Mouse (Mus musculus) left cerebral cortex, adult 2 months (tissue): ENCODE data around the gene Rtp4. TPM values are rescaled to one million over a fixed set of nuclear protein-coding genes. Genes with fewer than 3 reads are reported as not detected.

ENCODE experiments used
- DNase-seq, 2 experiments: peaks; one replicate each; pipeline ENCODE4 v3.0.0; 2021 to 2022; ENCODE audit warnings: low spot score in 2 of 2, mixed read lengths in 1 of 2; ENCODE audit errors: extremely low spot score in 1 of 2
- H3K27ac ChIP-seq: fragments of 200-600 bp; 2 replicates; pipeline ENCODE4 v1.8.1; 2022
- H3K4me3 ChIP-seq: fragments of 200-600 bp; 2 replicates; pipeline ENCODE4 v1.8.1; 2022
- CTCF ChIP-seq: fragments of 200-600 bp; IDR thresholded peaks from 2 replicates; pipeline ENCODE4 v1.8.1; 2022; ENCODE audit warnings: antibody characterized with exemption, mild to moderate bottlenecking, moderate library complexity
- intact Hi-C: fragments of 180-260 bp; cut with DNase I; formaldehyde crosslinking; loops from one replicate; pipeline ENCODE4 v1.15.1; 2025
- total RNA-seq, 2 experiments: library from RNA; stranded (reverse); gene quantifications; 2 replicates each; pipeline ENCODE4 v1.2.3; 2021

The Rtp4 gene
- total RNA-seq, 2 experiments from 2014 or later: 1.7 to 2.4 TPM

- TF ChIP-seq CTCF: no peak
- Histone ChIP-seq H3K27ac (peak overlapping the region; percentile 58; the same call in 1 of the 2 replicates), H3K4me3 (no peak overlapping the region)
- intact Hi-C loops: loop anchor here (10.0 kb wide), 2 partner anchors 282 to 1538 kb away; no protein-coding TSS in a partner anchor
- no peak for DNase-seq
Observed at GRCm38 (mm10) chr16:23517230-23517629, 2.9 kb upstream of the Rtp4 start.

DNA sequence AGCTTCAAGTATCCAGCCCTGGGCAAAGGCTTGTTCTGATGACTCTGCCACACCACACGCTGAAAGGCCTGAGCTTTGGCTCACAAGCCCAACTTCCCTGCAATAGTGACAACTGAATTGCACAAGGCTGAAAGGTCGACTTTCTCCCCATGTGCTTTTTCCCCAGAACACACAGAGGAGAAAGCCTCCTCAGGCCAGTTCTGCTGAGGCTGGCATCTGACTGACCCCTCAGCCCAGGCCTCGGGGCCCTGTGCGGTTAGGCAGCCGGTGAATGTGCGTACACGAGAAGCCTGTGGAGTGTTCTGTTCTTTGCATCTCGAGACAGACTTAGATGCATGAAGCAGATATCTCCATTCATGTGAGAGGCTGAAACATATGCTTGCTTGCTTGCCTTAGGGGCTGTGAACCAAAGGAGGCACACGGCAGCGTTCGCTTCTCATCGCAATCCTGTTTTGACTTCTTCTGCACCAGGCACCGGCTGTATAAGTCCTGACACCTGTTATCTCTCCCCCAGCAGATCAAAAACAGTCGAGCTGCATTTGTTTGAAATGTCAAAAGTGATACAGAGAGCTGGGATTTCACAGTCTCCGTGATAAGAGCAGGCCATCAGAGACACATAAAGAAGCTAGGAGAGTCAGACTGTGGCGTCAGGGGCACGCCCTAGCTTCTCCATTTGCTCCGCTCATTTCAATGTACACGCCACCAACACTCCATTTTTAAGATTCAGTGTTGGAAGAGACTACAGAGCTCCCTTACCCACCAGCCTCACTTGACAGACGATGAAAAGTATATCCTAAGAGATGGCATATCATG is 2.1 kb upstream of the Rtp4 start:
- Histone ChIP-seq H3K27ac (peak overlapping the region; percentile 58), H3K4me3 (0 out of 2 replicates have a peak overlapping the region, but pooled peaks have one; percentile 5)
- TF ChIP-seq CTCF: no peak
- intact Hi-C loops: loop anchor here (10.0 kb wide), 2 partner anchors 283 to 1537 kb away; no protein-coding TSS in a partner anchor
- DNase-seq: no peak

DNA sequence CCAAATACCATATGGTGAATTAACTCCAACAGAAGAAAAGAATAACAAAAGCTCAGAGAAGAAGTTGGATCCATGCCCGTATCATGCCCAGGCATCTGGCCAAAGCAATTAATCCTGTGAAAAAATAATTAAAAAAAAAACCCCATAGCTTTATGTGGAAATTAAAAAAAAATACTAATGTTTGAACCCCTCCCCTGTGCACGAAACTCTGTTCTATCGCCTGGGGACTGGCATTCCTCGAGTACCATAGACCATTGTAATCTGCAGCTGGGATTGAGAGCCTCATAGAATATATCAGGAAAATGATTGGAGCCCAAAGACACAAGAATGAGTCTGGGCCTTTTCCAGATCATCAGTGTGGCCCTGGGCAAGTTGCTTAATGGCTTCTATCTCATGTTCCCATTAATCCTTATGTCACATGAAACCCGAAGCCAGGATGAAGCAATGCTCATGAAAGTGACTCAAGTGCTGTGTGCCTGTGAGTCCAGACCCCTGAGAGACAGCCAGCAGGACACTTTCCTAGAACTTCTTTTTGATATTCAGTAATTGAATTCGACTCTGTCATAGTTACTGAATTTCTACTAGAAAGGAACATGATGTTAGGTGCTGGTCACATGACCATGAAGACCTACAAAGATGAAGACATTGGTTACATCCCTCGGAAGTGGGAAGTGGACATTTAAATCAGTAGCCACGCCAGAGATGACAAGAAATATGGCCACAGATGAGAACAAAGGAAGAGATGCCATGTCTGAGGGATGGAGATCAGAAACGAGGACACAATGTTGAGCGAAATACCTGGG is 1.3 kb upstream of the Rtp4 start:
- H3K27ac ChIP-seq: peak overlapping the region; percentile 58; the same call in 1 of the 2 replicates
- peak overlapping the region; percentile 39 for H3K4me3 ChIP-seq
- intact Hi-C loops: loop anchor here (10.0 kb wide), 2 partner anchors 284 to 1536 kb away; no protein-coding TSS in a partner anchor
- no peak for TF ChIP-seq CTCF
- no peak for DNase-seq

DNA sequence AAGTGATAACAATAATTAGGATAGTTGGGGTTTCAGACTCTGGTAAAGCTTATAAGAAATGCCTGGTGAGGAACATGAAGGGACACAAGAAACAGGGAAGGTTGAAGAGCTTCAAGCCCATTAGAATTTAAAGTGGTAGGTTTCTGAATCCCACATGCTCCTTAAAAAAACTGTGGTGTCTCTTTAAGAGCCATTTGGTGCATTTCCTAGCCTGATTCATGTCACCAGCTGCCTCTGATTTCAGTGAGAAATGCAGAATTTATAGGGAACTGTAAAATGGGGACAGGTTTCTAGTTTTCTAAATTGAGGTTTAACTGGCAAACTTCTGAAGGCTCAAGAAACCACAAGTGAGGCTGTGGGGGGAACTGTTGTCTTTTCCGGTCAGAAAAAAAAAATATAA is 320 bp upstream of the Rtp4 start:
- TF ChIP-seq CTCF: no peak
- DNase-seq: no peak
- Histone ChIP-seq H3K4me3 (peak overlapping the region; percentile 39), H3K27ac (peak overlapping the region; percentile 91)
- intact Hi-C loops: loop anchor here (10.0 kb wide), 2 partner anchors 285 to 1535 kb away; no protein-coding TSS in a partner anchor

- no peak for TF ChIP-seq CTCF
- H3K27ac ChIP-seq: no peak overlapping the region; the same call in 1 of the 2 replicates
- intact Hi-C loops: no loop called here
- peak overlapping the region; percentile 39 for H3K4me3 ChIP-seq
- no peak for DNase-seq
Observed at GRCm38 (mm10) chr16:23521092-23521491, 1.0 kb downstream of the Rtp4 start.

DNA sequence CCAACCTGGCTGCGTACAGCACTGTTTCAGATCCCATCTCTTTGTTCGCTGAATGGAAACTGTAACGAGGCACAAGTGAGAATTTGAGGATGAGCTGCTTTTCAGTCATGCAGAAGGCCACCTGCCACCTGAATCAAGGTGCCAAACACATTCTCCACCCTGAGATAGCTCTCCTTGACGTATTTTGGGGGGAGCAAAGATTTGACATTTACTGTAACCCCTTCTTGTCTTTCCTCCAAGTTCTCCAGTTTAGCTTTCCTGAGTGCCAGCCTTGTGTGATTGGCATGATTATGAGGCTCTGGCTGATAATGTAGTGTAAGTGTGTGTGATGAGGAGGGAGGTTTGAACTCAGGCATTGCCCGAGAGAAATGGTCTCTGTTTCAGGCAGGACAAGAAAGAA is 2.0 kb downstream of the Rtp4 start:
- no peak for TF ChIP-seq CTCF
- DNase-seq: no peak
- no peak overlapping the region for H3K27ac ChIP-seq
- intact Hi-C loops: no loop called here
- no peak overlapping the region for H3K4me3 ChIP-seq

DNA sequence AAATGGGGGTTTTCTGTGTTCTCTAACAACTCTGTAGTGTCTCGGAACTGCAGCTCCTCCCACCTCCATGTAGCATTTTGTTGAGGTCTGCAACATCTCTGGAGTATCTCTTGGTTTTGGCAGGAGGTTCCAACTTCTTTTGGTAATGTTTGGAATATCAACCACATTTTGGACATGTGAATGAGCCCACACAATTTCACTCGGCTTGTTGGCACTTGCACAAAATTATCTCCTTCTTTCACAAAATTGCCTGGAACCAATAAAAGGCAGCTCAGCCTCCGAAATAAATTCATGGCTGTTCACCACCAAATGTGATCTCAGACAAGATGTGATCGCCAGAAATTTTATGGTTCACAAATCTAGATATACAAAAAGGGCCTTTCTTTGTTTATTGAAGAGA is 9.1 kb downstream of the Rtp4 start:
- no peak for TF ChIP-seq CTCF
- DNase-seq: no peak
- Histone ChIP-seq H3K4me3 (no peak overlapping the region), H3K27ac (no peak overlapping the region)
- intact Hi-C loops: no loop called here

DNA sequence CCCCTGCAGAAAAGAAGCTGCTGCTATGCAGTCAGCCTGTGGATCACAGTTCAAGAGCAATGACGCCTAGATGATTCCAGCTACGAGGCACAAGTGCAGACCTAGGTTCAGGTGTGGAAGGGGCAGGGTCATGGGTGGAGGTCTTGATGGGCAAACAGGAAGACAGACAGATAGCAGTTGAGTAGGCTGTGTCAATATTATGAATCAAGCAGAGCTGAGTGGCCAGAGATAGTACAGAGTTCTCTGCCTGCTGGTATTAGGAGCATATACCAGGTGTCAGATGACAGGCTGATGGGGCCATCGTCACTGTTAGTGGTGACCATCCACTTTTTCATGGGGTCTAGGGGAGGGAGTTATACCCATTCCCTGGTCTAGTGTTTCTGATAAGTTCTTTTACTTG is 13.6 kb downstream of the Rtp4 start:
- H3K4me3 ChIP-seq: no peak overlapping the region
- DNase-seq: no peak
- no peak for TF ChIP-seq CTCF
- intact Hi-C loops: no loop called here
- no peak overlapping the region for H3K27ac ChIP-seq

- DNase-seq: no peak
- intact Hi-C loops: no loop called here
Observed at GRCm38 (mm10) chr16:23541046-23541445, 21.0 kb downstream of the Rtp4 start.

DNA sequence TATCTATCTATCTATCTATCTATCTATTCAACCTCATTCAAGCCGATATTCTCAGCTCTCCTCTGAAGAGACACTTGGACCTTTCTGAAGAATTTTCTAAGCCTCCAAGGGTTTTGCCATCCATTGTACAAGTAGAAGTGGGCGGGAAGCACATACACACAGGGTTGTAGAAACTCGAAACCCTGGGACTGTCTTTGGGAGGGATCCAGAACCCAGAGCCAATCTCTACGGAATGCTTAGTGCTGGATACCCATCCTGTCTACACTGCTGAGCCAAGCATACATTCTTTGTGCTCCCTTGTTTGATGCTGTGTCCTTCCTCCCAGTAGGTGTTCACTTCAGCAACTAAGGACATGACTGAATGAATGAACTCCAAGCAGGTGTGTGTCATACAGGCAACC is 22.8 kb downstream of the Rtp4 start:
- H3K27ac ChIP-seq: no peak overlapping the region
- intact Hi-C loops: no loop called here
- H3K4me3 ChIP-seq: no peak overlapping the region
- no peak for DNase-seq
- TF ChIP-seq CTCF: no peak

More at GRCm38 (mm10) chr16:23541046-23541445, 21.0 kb downstream of the Rtp4 start:
- no peak overlapping the region for H3K4me3 ChIP-seq
- no peak for TF ChIP-seq CTCF
- H3K27ac ChIP-seq: no peak overlapping the region

DNA sequence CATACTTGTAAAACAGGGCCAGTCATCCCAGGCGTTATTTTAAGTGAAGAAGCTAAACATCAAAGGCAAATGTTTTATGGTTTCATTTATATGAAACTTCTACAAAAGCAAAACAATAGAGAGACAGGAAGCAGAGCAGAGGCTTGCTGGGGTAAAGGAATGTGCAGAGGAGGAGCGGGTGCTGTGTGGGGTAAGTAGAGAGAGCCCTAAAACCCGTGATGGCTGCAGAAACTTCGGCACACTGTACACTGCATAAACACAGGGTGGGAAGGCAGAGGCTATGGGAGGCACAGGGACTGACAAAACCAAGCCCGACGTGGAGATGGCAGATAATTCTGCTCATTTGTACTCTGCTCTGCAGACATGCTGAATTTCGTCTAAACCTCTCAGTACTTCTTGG is 24.3 kb downstream of the Rtp4 start:
- Histone ChIP-seq H3K4me3 (no peak overlapping the region), H3K27ac (no peak overlapping the region)
- intact Hi-C loops: no loop called here
- TF ChIP-seq CTCF: no peak
- no peak for DNase-seq

- DNase-seq: no peak
- peak; percentile 42 for TF ChIP-seq CTCF
- intact Hi-C loops: no loop called here
- H3K27ac ChIP-seq: no peak overlapping the region
- H3K4me3 ChIP-seq: no peak overlapping the region
Observed at GRCm38 (mm10) chr16:23547783-23548182, 27.7 kb downstream of the Rtp4 start.
